Mouse (Mus musculus) kidney, adult 2 months (tissue): ENCODE measurements at regions not wholly inside any gene's neighbourhood (a gene's known extent, or its start where the extent isn't known, plus 50 kb on each side); places are given as distances from the start of the nearest gene placed in this dataset.

Experiments
- DNase-seq: peaks from one replicate; pipeline ENCODE4 v3.0.0; 2021
- H3K27ac ChIP-seq: fragments of 200-500 bp; 2 replicates; pipeline ENCODE4 v1.5.1; 2012; ENCODE audit warnings: low read depth, low read length, control low read depth, inconsistent platforms; ENCODE audit not compliant: insufficient read depth
- H3K27me3 ChIP-seq: fragments of 200-500 bp; replicated peaks from 2 replicates; pipeline ENCODE4 v1.6.1; 2012; ENCODE audit warnings: mild to moderate bottlenecking, moderate library complexity, low read length, inconsistent platforms; ENCODE audit not compliant: control insufficient read depth, insufficient read depth
- H3K36me3 ChIP-seq: fragments of 200-500 bp; 2 replicates; pipeline ENCODE4 v1.6.1; 2012; ENCODE audit warnings: mild to moderate bottlenecking, moderate library complexity, low read length, inconsistent platforms; ENCODE audit not compliant: control insufficient read depth, insufficient read depth
- H3K4me1 ChIP-seq: fragments of 200-500 bp; 2 replicates; pipeline ENCODE4 v1.6.1; 2011; ENCODE audit warnings: low read length; ENCODE audit not compliant: control insufficient read depth, insufficient read depth
- H3K4me3 ChIP-seq: fragments of 200-500 bp; 2 replicates; pipeline ENCODE4 v1.5.1; 2011; ENCODE audit warnings: mild to moderate bottlenecking, low read depth, low read length, control low read depth; ENCODE audit not compliant: insufficient read depth
- CTCF ChIP-seq: fragments of 200-500 bp; conservative IDR thresholded peaks from 2 replicates; pipeline ENCODE4 v1.5.1; 2011; ENCODE audit warnings: low read depth, mild to moderate bottlenecking, control low read depth, low read length, moderate library complexity, mixed read lengths; ENCODE audit not compliant: insufficient read depth, insufficient read length
- POLR2A ChIP-seq: fragments of 200-500 bp; IDR thresholded peaks from one replicate; pipeline ENCODE4 v1.6.1; 2011; ENCODE audit warnings: low read depth, low read length, control low read depth
- WGBS: fragments of 180-500 bp; shearing (Covaris S2); methylation state at CpG from one replicate; pipeline ENCODE4 v1.1.7; 2018; 5-methylcytosine and 5-hydroxymethylcytosine counted together

- TF ChIP-seq CTCF (no peak), POLR2A (no peak)
- no peaks in the 10 kb centered on the region for H3K4me1 ChIP-seq
- no peak for DNase-seq
- no peaks in the 10 kb centered on the region for H3K36me3 ChIP-seq
- H3K27ac ChIP-seq = no peak overlapping the region
- H3K4me3 ChIP-seq = no peak overlapping the region
- no peaks in the 10 kb centered on the region for H3K27me3 ChIP-seq
- 61% methylated on average over 2 of the region's 2 CpGs for WGBS
Observed at GRCm38 (mm10) chr1:75869414-75869813, 323.3 kb downstream of the Slc4a3 start.

GRCm38 (mm10) chr1:75869846-75870245 lies 323.8 kb downstream of the Slc4a3 start:
- Histone ChIP-seq H3K4me1 (no peaks in the 10 kb centered on the region), H3K27ac (no peak overlapping the region), H3K4me3 (no peak overlapping the region), H3K27me3 (no peaks in the 10 kb centered on the region), H3K36me3 (no peaks in the 10 kb centered on the region)
- DNase-seq = no peak
- no peak for TF ChIP-seq CTCF
- no peak for TF ChIP-seq POLR2A
- WGBS = 63% methylated on average over 5 of the region's 5 CpGs

- DNase-seq = no peak
- no peak overlapping the region for H3K4me3 ChIP-seq
- WGBS = 84% methylated on average over 6 of the region's 6 CpGs
- TF ChIP-seq CTCF (no peak), POLR2A (no peak)
- no peaks in the 10 kb centered on the region for H3K36me3 ChIP-seq
- no peaks in the 10 kb centered on the region for H3K4me1 ChIP-seq
- no peaks in the 10 kb centered on the region for H3K27me3 ChIP-seq
- no peak overlapping the region for H3K27ac ChIP-seq
Observed at GRCm38 (mm10) chr1:75873911-75874310, 327.8 kb downstream of the Slc4a3 start.

DNA sequence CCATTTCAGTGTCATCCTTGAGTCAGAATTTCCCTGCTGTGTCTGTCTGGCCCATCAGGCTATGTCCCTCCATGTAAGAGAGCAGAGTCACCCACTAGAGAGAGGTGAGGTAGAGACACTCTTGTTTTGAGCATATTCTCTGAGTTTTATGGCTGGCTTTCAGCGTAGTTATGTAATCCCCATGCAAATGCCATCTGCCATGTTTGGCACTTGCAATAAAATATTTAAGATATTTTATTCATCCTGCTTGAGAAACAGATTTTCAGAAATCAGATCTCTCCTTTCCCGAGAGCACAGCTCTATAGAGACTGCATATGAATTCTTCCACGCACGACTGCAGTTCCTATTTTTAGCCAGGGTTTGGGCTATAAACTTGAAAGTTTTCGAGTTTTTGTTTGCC lies 331.1 kb downstream of the Slc4a3 start:
- Histone ChIP-seq H3K27ac (no peak overlapping the region), H3K4me3 (no peak overlapping the region), H3K4me1 (no peaks in the 10 kb centered on the region), H3K36me3 (no peaks in the 10 kb centered on the region), H3K27me3 (no peaks in the 10 kb centered on the region)
- WGBS = 78% methylated on average over 5 of the region's 5 CpGs
- DNase-seq = no peak
- TF ChIP-seq CTCF (no peak), POLR2A (no peak)

DNA sequence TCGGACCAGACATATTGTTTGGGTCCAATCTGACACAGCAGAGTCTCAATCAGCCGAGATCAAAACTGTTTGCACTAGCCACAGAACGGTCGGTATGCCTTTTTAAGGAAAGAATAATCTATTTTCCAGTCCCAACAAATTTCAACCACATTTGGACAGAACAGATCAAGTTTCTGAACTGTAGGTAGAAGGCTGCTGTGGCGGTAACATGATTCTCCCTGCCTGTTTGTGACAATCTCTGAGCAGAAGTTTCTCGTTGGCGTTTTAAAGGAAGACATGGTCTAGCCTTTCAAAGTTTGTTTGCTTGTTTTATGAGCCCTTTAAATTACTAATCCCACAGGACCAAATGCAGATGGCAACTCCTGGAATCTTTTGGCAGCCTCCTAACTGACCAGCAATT lies 339.6 kb downstream of the Slc4a3 start:
- no peak for TF ChIP-seq POLR2A
- TF ChIP-seq CTCF = no peak
- Histone ChIP-seq H3K27me3 (no peaks in the 10 kb centered on the region; the same call in 1 of the 2 replicates), H3K27ac (no peak overlapping the region), H3K4me1 (no peaks in the 10 kb centered on the region), H3K4me3 (no peak overlapping the region), H3K36me3 (no peaks in the 10 kb centered on the region)
- WGBS = 20% methylated on average over 7 of the region's 7 CpGs
- DNase-seq = no peak

DNA sequence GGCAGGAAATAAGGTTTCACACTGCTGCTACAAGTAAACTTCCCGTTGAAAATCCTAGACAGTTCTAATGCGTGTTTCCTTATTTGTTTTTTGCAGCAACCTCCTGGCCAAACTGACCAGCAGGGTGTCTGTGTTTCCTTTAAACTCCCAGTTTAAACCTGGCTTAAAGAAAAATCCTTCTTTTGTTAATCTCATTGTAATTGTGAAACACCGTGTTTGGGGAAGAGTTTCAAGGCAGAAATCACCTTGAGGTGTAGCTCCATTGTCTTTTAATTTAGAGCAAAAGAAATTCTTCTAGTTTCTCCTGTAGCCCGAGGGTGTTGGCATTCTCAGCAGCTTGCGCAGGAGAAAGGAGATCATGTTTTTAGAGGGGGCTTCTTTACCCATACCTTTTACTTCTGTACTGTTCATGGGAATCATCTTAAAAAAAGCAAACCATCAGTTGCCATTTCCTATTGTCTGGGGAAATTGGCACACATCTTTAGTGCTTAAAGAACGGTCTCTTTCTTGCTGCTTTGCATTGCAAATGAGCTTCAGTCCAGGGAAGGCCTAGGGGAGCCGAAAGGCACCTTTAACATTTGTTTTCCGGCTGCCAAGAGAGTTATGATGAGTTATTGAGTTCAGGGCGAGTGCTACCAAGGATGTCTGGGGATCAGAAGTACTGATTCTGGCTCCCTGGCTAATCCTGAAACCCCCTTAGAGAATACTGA lies 342.6 kb downstream of the Slc4a3 start:
- Histone ChIP-seq H3K4me1 (no peaks in the 10 kb centered on the region), H3K27me3 (no peaks in the 10 kb centered on the region; the same call in 1 of the 2 replicates), H3K36me3 (no peaks in the 10 kb centered on the region), H3K27ac (no peak overlapping the region), H3K4me3 (no peak overlapping the region)
- WGBS = 35% methylated on average over 9 of the region's 9 CpGs
- DNase-seq = no peak
- TF ChIP-seq POLR2A = no peak
- no peak for TF ChIP-seq CTCF

- H3K4me1 ChIP-seq = no peaks in the 10 kb centered on the region
- 85% methylated on average over 4 of the region's 4 CpGs for WGBS
Observed at GRCm38 (mm10) chr1:75889847-75890591, 344.0 kb downstream of the Slc4a3 start.

More at GRCm38 (mm10) chr1:75889847-75890591, 344.0 kb downstream of the Slc4a3 start:
- no peaks in the 10 kb centered on the region; the same call in 1 of the 2 replicates for H3K27me3 ChIP-seq
- H3K4me3 ChIP-seq = no peak overlapping the region
- H3K27ac ChIP-seq = no peak overlapping the region
- H3K36me3 ChIP-seq = no peaks in the 10 kb centered on the region
- DNase-seq = no peak
- TF ChIP-seq POLR2A (no peak), CTCF (no peak)
